Mouse (Mus musculus) neural tube, embryonic 15.5 days (tissue): Measurements from ENCODE around the gene Tmem202. TPM values are rescaled to one million over a fixed set of nuclear protein-coding genes. Genes with fewer than 3 reads are reported as not detected.

ENCODE experiments used
- ATAC-seq: fragments of 200-750 bp; cut with Nextera tagmentation; 2 replicates; pipeline ENCODE4 v1.8.0; 2017; ENCODE audit warnings: mild to moderate bottlenecking, moderate TSS enrichment, moderate library complexity; ENCODE audit not compliant: low FRiP score
- H3K27ac ChIP-seq: fragments of 300-500 bp; sonication (generic); replicated peaks from 2 replicates; pipeline ENCODE4 v1.5.1; 2015; ENCODE audit warnings: mild to moderate bottlenecking, inconsistent platforms
- H3K27me3 ChIP-seq: fragments of 300-500 bp; sonication (generic); replicated peaks from 2 replicates; pipeline ENCODE4 v1.6.1; 2015; ENCODE audit warnings: inconsistent platforms
- H3K36me3 ChIP-seq: fragments of 300-500 bp; sonication (generic); 2 replicates; pipeline ENCODE4 v1.6.1; 2015; ENCODE audit warnings: inconsistent platforms
- H3K4me1 ChIP-seq: fragments of 300-500 bp; sonication (generic); 2 replicates; pipeline ENCODE4 v1.6.1; 2015; ENCODE audit warnings: inconsistent platforms
- H3K4me2 ChIP-seq: fragments of 300-500 bp; sonication (generic); 2 replicates; pipeline ENCODE4 v1.6.1; 2015; ENCODE audit warnings: inconsistent platforms, mild to moderate bottlenecking, moderate library complexity
- H3K4me3 ChIP-seq: fragments of 300-500 bp; sonication (generic); replicated peaks from 2 replicates; pipeline ENCODE4 v1.5.1; 2015; ENCODE audit warnings: mild to moderate bottlenecking, inconsistent platforms
- H3K9ac ChIP-seq: fragments of 300-500 bp; sonication (generic); replicated peaks from 2 replicates; pipeline ENCODE4 v1.6.1; 2015; ENCODE audit warnings: mild to moderate bottlenecking, inconsistent platforms
- H3K9me3 ChIP-seq: fragments of 300-500 bp; sonication (generic); replicated peaks from 2 replicates; pipeline ENCODE4 v1.6.1; 2016; ENCODE audit warnings: inconsistent platforms
- WGBS: fragments of 180-500 bp; shearing (Covaris S2); methylation state at CpG from one replicate; pipeline ENCODE4 v1.1.7; 2015; ENCODE audit warnings: mixed read lengths; 5-methylcytosine and 5-hydroxymethylcytosine counted together
- polyA plus RNA-seq: library from polyadenylated mRNA; unstranded; fragments of >200 nt; fragmentation: Nextera tagmentation; extraction: Ambion mirVana; gene quantifications from 2 replicates; pipeline ENCODE4 v1.2.1, GENCODE M21; 2015

The Tmem202 gene
- polyA plus RNA-seq, 1 experiment from 2014 or later: 1.3 TPM

DNA sequence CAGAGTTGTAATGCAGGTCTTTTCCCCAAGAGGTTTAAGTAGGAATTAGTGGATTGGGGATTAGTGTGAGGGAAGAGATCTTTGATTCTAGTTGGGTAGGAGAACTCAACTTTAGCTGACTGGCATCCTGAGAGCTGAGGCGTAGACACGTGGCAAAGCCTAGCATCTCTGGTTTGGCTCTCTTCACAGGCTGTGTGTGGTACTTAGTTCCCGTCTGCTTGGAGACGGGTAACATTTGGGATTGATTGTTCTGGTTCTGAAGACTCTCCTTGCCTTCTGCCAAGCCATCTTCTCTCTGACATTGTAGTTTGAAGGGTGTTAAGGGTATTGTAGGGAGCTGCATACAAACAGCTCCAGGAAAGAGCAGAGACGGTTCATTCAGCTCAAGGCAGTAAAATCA lies 13.0 kb upstream of the Tmem202 start:
- Histone ChIP-seq H3K36me3 (peaks cover 26% of the 10 kb centered on the region), H3K4me1 (no peaks in the 10 kb centered on the region), H3K4me2 (no peak overlapping the region), H3K9ac (no peak overlapping the region), H3K9me3 (no peaks in the 10 kb centered on the region), H3K4me3 (no peak overlapping the region), H3K27me3 (no peaks in the 10 kb centered on the region), H3K27ac (no peak overlapping the region)
- 80% methylated on average over 5 of the region's 5 CpGs for WGBS
- no peak for ATAC-seq

DNA sequence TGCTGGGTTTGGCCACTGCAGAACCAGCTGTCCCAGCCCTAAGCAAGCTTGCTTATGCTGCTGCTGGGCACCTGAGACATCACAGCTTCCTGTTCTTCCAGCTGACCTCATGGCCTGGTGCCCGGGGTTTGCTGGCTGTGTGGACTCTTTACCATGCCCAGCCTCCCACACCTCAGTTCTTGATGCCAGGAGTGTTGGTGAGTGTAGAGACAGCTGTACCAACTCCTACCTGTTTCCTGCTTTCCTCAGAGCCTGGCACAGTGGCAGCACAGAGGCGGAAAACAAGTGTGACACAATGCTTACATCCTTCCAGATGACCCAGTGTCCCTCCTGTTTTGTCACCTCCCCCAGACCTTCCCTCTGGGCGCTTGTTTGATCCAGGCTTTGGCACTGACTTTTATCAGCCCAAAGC lies 12.0 kb upstream of the Tmem202 start:
- Histone ChIP-seq H3K27me3 (no peaks in the 10 kb centered on the region), H3K4me1 (no peaks in the 10 kb centered on the region), H3K4me2 (no peak overlapping the region), H3K9ac (no peak overlapping the region), H3K4me3 (no peak overlapping the region), H3K36me3 (peaks cover 21% of the 10 kb centered on the region), H3K27ac (no peak overlapping the region), H3K9me3 (no peaks in the 10 kb centered on the region)
- ATAC-seq: no peak
- WGBS: 91% methylated on average over 3 of the region's 3 CpGs

GRCm38 (mm10) chr9:59551017-59551416 lies 11.4 kb upstream of the Tmem202 start:
- Histone ChIP-seq H3K4me2 (no peak overlapping the region), H3K9me3 (no peaks in the 10 kb centered on the region), H3K27ac (no peak overlapping the region), H3K36me3 (peaks cover 18% of the 10 kb centered on the region), H3K9ac (no peak overlapping the region), H3K27me3 (no peaks in the 10 kb centered on the region), H3K4me1 (no peaks in the 10 kb centered on the region), H3K4me3 (no peak overlapping the region)
- WGBS: 87% methylated on average over 5 of the region's 5 CpGs
- no peak for ATAC-seq

GRCm38 (mm10) chr9:59550077-59550476 lies 10.4 kb upstream of the Tmem202 start:
- Histone ChIP-seq H3K9ac (no peak overlapping the region), H3K27ac (no peak overlapping the region), H3K27me3 (no peaks in the 10 kb centered on the region), H3K4me2 (no peak overlapping the region), H3K36me3 (peaks cover 15% of the 10 kb centered on the region), H3K9me3 (no peaks in the 10 kb centered on the region), H3K4me1 (no peaks in the 10 kb centered on the region), H3K4me3 (no peak overlapping the region)
- WGBS: 81% methylated on average over 4 of the region's 4 CpGs
- ATAC-seq: no peak

DNA sequence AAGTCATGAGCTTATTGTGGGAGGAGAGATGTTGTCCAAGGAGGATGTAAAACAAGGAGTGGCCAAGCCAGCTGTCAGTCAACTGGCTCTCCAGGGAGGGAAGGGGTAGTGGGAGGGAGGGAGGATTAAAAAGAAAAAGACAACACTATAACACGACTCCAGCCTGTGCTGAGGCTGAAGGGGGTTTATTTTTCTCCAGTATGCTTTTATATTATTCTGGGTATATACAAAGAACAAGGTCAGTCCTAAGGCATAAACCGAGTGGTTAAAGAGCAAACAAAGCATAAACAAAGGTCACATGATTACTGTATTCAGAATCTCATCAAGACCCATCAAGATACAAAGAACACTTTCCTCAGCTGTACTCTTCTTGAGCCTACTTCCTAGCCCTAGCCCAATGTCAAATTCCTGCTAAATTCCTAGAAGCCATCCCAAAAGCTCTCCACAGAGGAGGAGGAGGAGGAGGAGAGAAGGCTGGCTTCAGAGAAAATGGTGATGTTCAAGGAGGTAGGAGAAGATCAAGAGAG lies 9.4 kb upstream of the Tmem202 start:
- H3K27ac ChIP-seq: no peak overlapping the region
- no peaks in the 10 kb centered on the region for H3K4me1 ChIP-seq
- WGBS: 77% methylated on average over 2 of the region's 2 CpGs
- no peaks in the 10 kb centered on the region for H3K27me3 ChIP-seq
- ATAC-seq: no peak
- no peak overlapping the region for H3K9ac ChIP-seq
- no peak overlapping the region for H3K4me3 ChIP-seq
- H3K36me3 ChIP-seq: peaks cover 6% of the 10 kb centered on the region
- no peak overlapping the region for H3K4me2 ChIP-seq
- no peaks in the 10 kb centered on the region for H3K9me3 ChIP-seq

DNA sequence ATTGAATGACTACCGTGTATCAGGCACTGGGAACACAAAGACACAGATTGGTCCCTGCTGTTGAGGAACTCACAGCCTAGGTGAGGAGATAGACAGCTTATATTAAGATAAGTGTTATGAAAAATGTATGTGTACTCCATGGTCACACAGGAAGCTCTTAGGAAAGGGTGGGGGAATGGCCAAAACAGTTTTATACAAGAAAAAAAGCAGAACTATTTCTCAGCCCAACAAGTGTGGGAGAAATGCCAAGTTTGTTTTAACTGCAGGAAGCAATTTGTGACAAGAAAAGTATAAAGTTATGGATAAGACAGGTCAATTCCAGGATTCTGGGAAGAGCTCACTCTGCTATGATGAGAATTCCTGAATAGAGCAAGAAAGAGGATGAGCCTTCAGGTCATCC lies 8.2 kb upstream of the Tmem202 start:
- no peak for ATAC-seq
- peaks cover 6% of the 10 kb centered on the region; the same call in 1 of the 2 replicates for H3K36me3 ChIP-seq
- no peak overlapping the region for H3K4me2 ChIP-seq
- H3K27ac ChIP-seq: no peak overlapping the region
- WGBS: 82% methylated on average over 1 of the region's 1 CpGs
- H3K27me3 ChIP-seq: no peaks in the 10 kb centered on the region
- no peak overlapping the region for H3K9ac ChIP-seq
- H3K9me3 ChIP-seq: no peaks in the 10 kb centered on the region
- H3K4me1 ChIP-seq: no peaks in the 10 kb centered on the region
- no peak overlapping the region for H3K4me3 ChIP-seq

DNA sequence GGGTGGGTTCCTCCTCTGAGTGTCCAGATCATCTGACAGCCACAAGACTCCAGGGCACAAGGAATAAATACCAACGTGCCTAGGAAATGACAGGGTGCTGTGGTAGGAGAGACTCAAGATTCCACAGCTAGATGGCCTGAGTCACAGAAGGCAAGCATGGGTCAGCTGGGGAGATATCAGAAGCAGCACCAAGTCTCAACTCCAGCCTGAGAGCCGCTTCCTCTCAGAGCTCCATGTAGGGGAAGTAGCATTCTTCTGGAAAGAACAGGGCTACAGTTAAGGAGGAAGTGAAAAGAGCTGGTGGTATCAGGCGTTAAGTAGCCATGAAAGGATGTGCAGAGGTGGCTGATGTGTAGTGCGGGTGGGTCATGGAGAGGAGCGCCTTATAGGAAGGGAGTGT lies 5.1 kb upstream of the Tmem202 start:
- ATAC-seq: no peak
- peaks cover 6% of the 10 kb centered on the region; the same call in 1 of the 2 replicates for H3K36me3 ChIP-seq
- H3K27me3 ChIP-seq: no peaks in the 10 kb centered on the region
- no peak overlapping the region for H3K27ac ChIP-seq
- H3K9me3 ChIP-seq: no peaks in the 10 kb centered on the region
- H3K4me2 ChIP-seq: no peak overlapping the region
- H3K4me3 ChIP-seq: no peak overlapping the region
- no peak overlapping the region for H3K9ac ChIP-seq
- WGBS: 91% methylated on average over 5 of the region's 5 CpGs
- peaks cover 24% of the 10 kb centered on the region for H3K4me1 ChIP-seq

- H3K4me2 ChIP-seq: no peak overlapping the region
- H3K36me3 ChIP-seq: 0 out of 2 replicates have a peak, but pooled peaks cover 6% of the 10 kb centered on the region
- H3K27ac ChIP-seq: no peak overlapping the region
- no peak overlapping the region for H3K9ac ChIP-seq
- H3K4me1 ChIP-seq: peaks cover 28% of the 10 kb centered on the region
- H3K27me3 ChIP-seq: peaks cover 2% of the 10 kb centered on the region; the same call in 1 of the 2 replicates
- H3K9me3 ChIP-seq: no peaks in the 10 kb centered on the region
- ATAC-seq: no peak
- no peak overlapping the region for H3K4me3 ChIP-seq
Observed at GRCm38 (mm10) chr9:59542766-59543324, 3.2 kb upstream of the Tmem202 start.

DNA sequence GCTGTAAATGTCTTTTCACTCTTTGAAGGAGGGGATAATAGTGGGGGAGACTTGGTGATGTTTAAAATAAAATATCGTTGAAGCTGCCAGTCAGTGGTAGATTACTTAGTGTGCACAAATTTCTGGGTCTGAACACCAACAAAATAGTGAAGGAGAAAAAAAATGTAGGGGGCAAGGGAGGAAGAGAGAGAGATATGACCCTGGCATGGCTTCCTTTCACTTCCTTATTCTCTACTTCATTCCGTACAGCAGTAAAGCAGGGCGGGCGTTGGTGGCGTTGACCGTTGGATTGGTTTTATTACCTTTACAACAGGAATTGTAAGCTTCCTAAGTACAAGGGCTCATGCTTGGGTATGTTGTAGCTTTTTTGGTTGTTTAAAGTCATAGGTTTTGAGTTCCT lies 2.0 kb upstream of the Tmem202 start:
- H3K27me3 ChIP-seq: peaks cover 6% of the 10 kb centered on the region; the same call in 1 of the 2 replicates
- ATAC-seq: no peak
- H3K36me3 ChIP-seq: 0 out of 2 replicates have a peak, but pooled peaks cover 1% of the 10 kb centered on the region
- H3K4me1 ChIP-seq: peaks cover 28% of the 10 kb centered on the region
- no peaks in the 10 kb centered on the region for H3K9me3 ChIP-seq
- H3K9ac ChIP-seq: no peak overlapping the region
- no peak overlapping the region for H3K4me3 ChIP-seq
- H3K27ac ChIP-seq: no peak overlapping the region
- H3K4me2 ChIP-seq: 0 out of 2 replicates have a peak overlapping the region, but pooled peaks have one; percentile 88
- 74% methylated on average over 6 of the region's 6 CpGs for WGBS

- Histone ChIP-seq H3K4me3 (no peak overlapping the region), H3K4me1 (peaks cover 28% of the 10 kb centered on the region), H3K4me2 (no peak overlapping the region), H3K27me3 (peaks cover 6% of the 10 kb centered on the region; the same call in 1 of the 2 replicates), H3K9me3 (no peaks in the 10 kb centered on the region), H3K36me3 (no peaks in the 10 kb centered on the region), H3K27ac (no peak overlapping the region), H3K9ac (no peak overlapping the region)
- ATAC-seq: no peak
- 86% methylated on average over 3 of the region's 3 CpGs for WGBS
Observed at GRCm38 (mm10) chr9:59537651-59538050, 2.0 kb downstream of the Tmem202 start.

GRCm38 (mm10) chr9:59533889-59534288 lies 5.8 kb downstream of the Tmem202 start:
- Histone ChIP-seq H3K9me3 (no peaks in the 10 kb centered on the region), H3K36me3 (no peaks in the 10 kb centered on the region), H3K27ac (no peak overlapping the region), H3K4me2 (no peak overlapping the region), H3K4me3 (no peak overlapping the region), H3K4me1 (peaks cover 2% of the 10 kb centered on the region; the same call in 1 of the 2 replicates), H3K9ac (no peak overlapping the region), H3K27me3 (peaks cover 6% of the 10 kb centered on the region; the same call in 1 of the 2 replicates)
- 60% methylated on average over 4 of the region's 4 CpGs for WGBS
- no peak for ATAC-seq

- H3K9ac ChIP-seq: no peak overlapping the region
- no peak overlapping the region for H3K4me2 ChIP-seq
- no peaks in the 10 kb centered on the region for H3K36me3 ChIP-seq
- H3K27ac ChIP-seq: no peak overlapping the region
- ATAC-seq: no peak
- H3K4me3 ChIP-seq: no peak overlapping the region
- no peaks in the 10 kb centered on the region for H3K4me1 ChIP-seq
- no peaks in the 10 kb centered on the region for H3K9me3 ChIP-seq
- WGBS: 78% methylated on average over 2 of the region's 2 CpGs
- H3K27me3 ChIP-seq: peaks cover 6% of the 10 kb centered on the region; the same call in 1 of the 2 replicates
Observed at GRCm38 (mm10) chr9:59533422-59533821, 6.2 kb downstream of the Tmem202 start.
